Mouse (Mus musculus): ENCODE results near the gene Calm2.
A peak's percentile ranks its signal among the peaks of the same experiment; 100 is the strongest.

DNA sequence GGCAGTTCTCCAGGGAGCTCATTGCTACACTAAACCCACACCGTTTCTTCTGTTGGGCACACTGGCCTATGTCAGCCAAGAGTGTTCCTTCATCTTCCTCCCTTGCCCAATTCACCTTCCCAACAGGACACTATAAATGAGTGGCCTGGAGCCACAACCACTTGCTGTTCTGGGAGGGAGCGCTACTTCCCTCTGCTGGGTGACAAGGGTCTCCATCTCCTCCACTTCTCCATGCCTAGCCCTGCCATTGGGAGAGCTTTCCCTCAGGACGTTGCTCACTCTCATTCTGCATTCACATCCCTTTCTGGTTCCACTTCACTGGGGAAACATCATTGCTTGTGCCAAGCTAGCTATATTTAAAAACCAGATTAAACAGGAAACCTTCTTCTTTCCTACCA, 14.8 kb upstream of the Calm2 start:
- no peak for TF ChIP-seq EP300 (IDR thresholded peaks at IDR 0.05; ENCODE audit: low read depth)
- TF ChIP-seq CTCF (IDR thresholded peaks at IDR 0.05; ENCODE audit: low read depth) = peak; percentile 42; the same call in 1 of the 2 replicates

All from liver, postnatal 0 days (tissue).